12 mouse cellular contexts compared by ENCODE assay signal in the genomic region with DNA sequence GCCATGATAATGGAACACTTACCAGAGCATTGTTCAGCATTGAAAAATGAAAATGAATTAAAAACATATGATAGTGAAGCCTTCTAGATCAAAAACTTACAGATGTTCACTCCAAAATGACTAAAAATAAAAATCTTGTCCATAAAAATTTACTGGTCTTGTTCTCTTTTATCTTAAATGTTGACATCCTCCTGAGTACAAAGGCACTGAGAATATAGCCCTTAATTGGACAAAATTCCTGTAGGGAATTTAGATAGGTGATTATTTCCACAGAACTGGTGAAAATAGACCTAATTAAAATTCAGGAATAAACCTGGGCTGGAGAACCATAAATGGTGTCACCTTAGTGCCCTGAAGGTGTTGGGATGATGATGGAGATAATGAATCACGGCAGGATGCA.
"Had no signal": no experiment of that assay in that cellular context is flagged by ENCODE, and none has a peak within 500 bp of the region (broad histone marks: within the 10 kb centered on the region; RNA-seq: fewer than 3 reads in every experiment).

Gene Olfr310 (minus strand): TSS at position 101 of the 400 bp plus-strand sequence.

- DNase-seq: retina, postnatal 1 day; right cerebral cortex, adult 18-20 months; right cerebral cortex, postnatal 14 days; right cerebral cortex, postnatal 25 days; right cerebral cortex, postnatal 4 days; spleen, adult 18-20 months; thymus, adult 18-20 months; thymus, adult 2 months; thymus, postnatal 14 days; thymus, postnatal 25 days; thymus, postnatal 36 days; thymus, postnatal 4 days had no signal
